Mouse (Mus musculus) bone marrow, adult 2 months (tissue): ENCODE measurements around the gene Sgip1.

Experiments
- CTCF ChIP-seq: fragments of 200-500 bp; IDR thresholded peaks from 2 replicates; pipeline ENCODE4 v1.5.1; 2011; ENCODE audit warnings: low read length, control low read depth; ENCODE audit not compliant: control insufficient read depth, insufficient read depth
- POLR2A ChIP-seq: fragments of 200-500 bp; IDR thresholded peaks from 2 replicates; pipeline ENCODE4 v1.6.1; 2011; ENCODE audit warnings: low read depth, mild to moderate bottlenecking, control low read depth, low read length, borderline replicate concordance; ENCODE audit not compliant: control insufficient read depth

- TF ChIP-seq CTCF: no peak
- no peak for TF ChIP-seq POLR2A
Measured at GRCm38 (mm10) chr4:102990595-102991340, 249.7 kb downstream of the Sgip1 start.
